Mouse (Mus musculus): ENCODE data around the gene Gm21292.
"Not testable (repeated sequence)": the region's sequence is repeated elsewhere in the genome, so short reads cannot be mapped to it uniquely, and the experiment has no call there.

Gene Gm21292

GRCm38 (mm10) chrY:9133824-9134223, at the start of gene Gm21292:
Gm21292 (minus strand) TSS chrY:9133924.
- not testable (repeated sequence) for DNase-seq (ENCODE audit: low spot score)

All from yolk sac, embryonic 10.5 days (tissue).